Mouse (Mus musculus) erythroblast, embryonic 14.5 days (primary cell): ENCODE results near the gene Tmpo.

Experiments used
- GATA1 ChIP-seq: IDR thresholded peaks from 2 replicates; pipeline ENCODE4 v1.6.1; 2012; ENCODE audit warnings: low read length, inconsistent platforms, mixed read lengths
- TAL1 ChIP-seq: IDR thresholded peaks from 3 replicates; pipeline ENCODE4 v1.6.1; 2012; ENCODE audit warnings: low read length, inconsistent platforms, mixed read lengths

DNA sequence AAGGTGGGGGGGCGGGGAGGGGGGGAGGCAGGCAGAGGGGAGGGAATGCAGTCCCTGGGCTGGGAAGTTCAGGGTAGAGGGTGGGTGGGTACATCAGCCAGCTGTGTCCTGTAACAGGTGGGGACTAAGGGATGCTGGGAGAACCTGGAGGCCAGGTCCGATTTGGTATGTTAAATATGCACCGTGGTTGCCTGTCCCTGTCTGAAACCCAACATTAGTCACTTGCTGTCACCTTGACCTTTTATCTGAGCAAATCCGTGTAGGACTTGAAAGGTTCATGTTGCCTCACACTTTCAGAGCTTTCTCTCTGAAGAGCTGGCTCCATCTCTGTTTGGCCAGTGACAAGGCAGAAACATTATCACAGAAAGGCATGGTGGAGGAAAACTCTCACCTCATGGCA, 3.9 kb downstream of the Tmpo start:
- TF ChIP-seq GATA1: no peak
- no peak for TF ChIP-seq TAL1
